Mouse (Mus musculus): Measurements from ENCODE around the gene Dhh. TPM values are rescaled to one million over a fixed set of nuclear protein-coding genes. Genes with fewer than 3 reads are reported as not detected.
A peak's percentile ranks its signal among the peaks of the same experiment; 100 is the strongest.

Dhh gene
- polyA plus RNA-seq, 1 experiment from 2014 or later, result 1.1 TPM

GRCm38 (mm10) chr15:98914903-98915302 is 16.6 kb upstream of the Dhh start:
- WGBS, result 91% methylated on average over 6 of the region's 6 CpGs
- no peak overlapping the region for H3K4me2 ChIP-seq (ENCODE audit: low read length)
- H3K36me3 ChIP-seq (ENCODE audit: control insufficient read depth, insufficient read depth, low read length), result peaks cover 49% of the 10 kb centered on the region
- H3K27ac ChIP-seq (replicated peaks in 1 of 2; ENCODE audit: control insufficient read depth in 1 of 2, insufficient read depth in 1 of 2, low read depth in 2 of 2, low read length in 2 of 2), result no peak overlapping the region
- H3K9ac ChIP-seq (ENCODE audit: low read length), result no peak overlapping the region
- ATAC-seq (ENCODE audit: insufficient number of reproducible peaks, insufficient read depth, low FRiP score, low read depth), result no peak
- peaks cover 0 to 20% of the 10 kb centered on the region in 2 experiments for H3K4me1 ChIP-seq (ENCODE audit: control insufficient read depth in 2 of 2, insufficient read depth in 2 of 2, low read length in 2 of 2)
- H3K27me3 ChIP-seq (ENCODE audit: control insufficient read depth, insufficient read depth, low read length), result no peaks in the 10 kb centered on the region
- H3K9me3 ChIP-seq (ENCODE audit: control insufficient read depth, low read length), result no peaks in the 10 kb centered on the region
- no peak overlapping the region for H3K4me3 ChIP-seq (ENCODE audit: control insufficient read depth in 1 of 2, insufficient read depth in 1 of 2, low read depth in 1 of 2, low read length in 2 of 2)

- H3K27ac ChIP-seq (replicated peaks in 1 of 2; ENCODE audit: control insufficient read depth in 1 of 2, insufficient read depth in 1 of 2, low read depth in 2 of 2, low read length in 2 of 2), result no peak overlapping the region
- H3K36me3 ChIP-seq (ENCODE audit: control insufficient read depth, insufficient read depth, low read length), result peaks cover 65% of the 10 kb centered on the region
- H3K9ac ChIP-seq (ENCODE audit: low read length), result no peak overlapping the region
- H3K4me3 ChIP-seq (ENCODE audit: control insufficient read depth in 1 of 2, insufficient read depth in 1 of 2, low read depth in 1 of 2, low read length in 2 of 2), result no peak overlapping the region
- 32% methylated on average over 10 of the region's 10 CpGs for WGBS
- no peak overlapping the region for H3K4me2 ChIP-seq (ENCODE audit: low read length)
- no peaks in the 10 kb centered on the region for H3K4me1 ChIP-seq (ENCODE audit: control insufficient read depth in 2 of 2, insufficient read depth in 2 of 2, low read length in 2 of 2)
- no peak for ATAC-seq (ENCODE audit: insufficient number of reproducible peaks, insufficient read depth, low FRiP score, low read depth)
- no peaks in the 10 kb centered on the region for H3K9me3 ChIP-seq (ENCODE audit: control insufficient read depth, low read length)
- H3K27me3 ChIP-seq (ENCODE audit: control insufficient read depth, insufficient read depth, low read length), result no peaks in the 10 kb centered on the region
Measured at GRCm38 (mm10) chr15:98904692-98905091, 6.4 kb upstream of the Dhh start.

GRCm38 (mm10) chr15:98902600-98902999 is 4.3 kb upstream of the Dhh start:
- Histone ChIP-seq H3K9me3 (ENCODE audit: control insufficient read depth, low read length) (no peaks in the 10 kb centered on the region), H3K27me3 (ENCODE audit: control insufficient read depth, insufficient read depth, low read length) (peaks cover 17% of the 10 kb centered on the region), H3K9ac (ENCODE audit: low read length) (no peak overlapping the region), H3K4me2 (ENCODE audit: low read length) (no peak overlapping the region), H3K4me3 (ENCODE audit: control insufficient read depth in 1 of 2, insufficient read depth in 1 of 2, low read depth in 1 of 2, low read length in 2 of 2) (no peak overlapping the region), H3K27ac (replicated peaks in 1 of 2; ENCODE audit: control insufficient read depth in 1 of 2, insufficient read depth in 1 of 2, low read depth in 2 of 2, low read length in 2 of 2) (no peak overlapping the region), H3K36me3 (ENCODE audit: control insufficient read depth, insufficient read depth, low read length) (peaks cover 44% of the 10 kb centered on the region), H3K4me1 (ENCODE audit: control insufficient read depth in 2 of 2, insufficient read depth in 2 of 2, low read length in 2 of 2) (peaks cover 4 to 9% of the 10 kb centered on the region in 2 experiments; a peak in 3 of 4 replicates)
- WGBS, result 76% methylated on average over 2 of the region's 2 CpGs
- no peak for ATAC-seq (ENCODE audit: insufficient number of reproducible peaks, insufficient read depth, low FRiP score, low read depth)

DNA sequence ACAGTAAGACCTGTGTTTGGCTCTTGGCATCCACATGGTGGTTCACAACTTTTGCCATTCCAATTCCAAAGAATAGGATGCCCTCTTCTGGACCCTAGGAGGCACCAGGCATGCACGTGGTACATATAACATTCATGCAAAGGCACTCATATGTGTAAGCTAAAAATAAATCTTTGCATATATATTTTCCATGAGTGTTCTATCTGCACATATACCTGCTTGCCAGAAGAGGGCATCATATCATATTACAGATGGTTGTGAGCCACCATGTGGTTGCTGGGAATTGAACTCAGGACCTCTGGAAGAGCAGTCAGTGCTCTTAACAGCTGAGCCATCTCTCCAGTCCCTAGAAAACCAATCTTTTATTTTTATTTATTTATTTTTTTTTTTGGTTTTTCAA is 3.2 kb upstream of the Dhh start:
- Histone ChIP-seq H3K4me2 (ENCODE audit: low read length) (no peak overlapping the region), H3K4me3 (ENCODE audit: control insufficient read depth in 1 of 2, insufficient read depth in 1 of 2, low read depth in 1 of 2, low read length in 2 of 2) (no peak overlapping the region), H3K4me1 (ENCODE audit: control insufficient read depth in 2 of 2, insufficient read depth in 2 of 2, low read length in 2 of 2) (peaks cover 5 to 18% of the 10 kb centered on the region in 2 experiments; a peak in 3 of 4 replicates), H3K27ac (replicated peaks in 1 of 2; ENCODE audit: control insufficient read depth in 1 of 2, insufficient read depth in 1 of 2, low read depth in 2 of 2, low read length in 2 of 2) (no peak overlapping the region), H3K9ac (ENCODE audit: low read length) (no peak overlapping the region), H3K27me3 (ENCODE audit: control insufficient read depth, insufficient read depth, low read length) (peaks cover 27% of the 10 kb centered on the region), H3K36me3 (ENCODE audit: control insufficient read depth, insufficient read depth, low read length) (peaks cover 34% of the 10 kb centered on the region), H3K9me3 (ENCODE audit: control insufficient read depth, low read length) (no peaks in the 10 kb centered on the region)
- WGBS, result 64% methylated on average over 1 of the region's 1 CpGs
- no peak for ATAC-seq (ENCODE audit: insufficient number of reproducible peaks, insufficient read depth, low FRiP score, low read depth)

GRCm38 (mm10) chr15:98897495-98897894 is 845 bp downstream of the Dhh start:
- Histone ChIP-seq H3K27me3 (ENCODE audit: control insufficient read depth, insufficient read depth, low read length) (peaks cover 60% of the 10 kb centered on the region), H3K4me3 (ENCODE audit: control insufficient read depth in 1 of 2, insufficient read depth in 1 of 2, low read depth in 1 of 2, low read length in 2 of 2) (peak overlapping the region in 1 of 2 experiments; percentile 37; a peak in 2 of 4 replicates), H3K36me3 (ENCODE audit: control insufficient read depth, insufficient read depth, low read length) (no peaks in the 10 kb centered on the region), H3K4me1 (ENCODE audit: control insufficient read depth in 2 of 2, insufficient read depth in 2 of 2, low read length in 2 of 2) (peaks cover 21 to 44% of the 10 kb centered on the region in 2 experiments), H3K9me3 (ENCODE audit: control insufficient read depth, low read length) (no peaks in the 10 kb centered on the region), H3K4me2 (ENCODE audit: low read length) (peak overlapping the region; percentile 73), H3K9ac (ENCODE audit: low read length) (0 out of 2 replicates have a peak overlapping the region, but pooled peaks have one; percentile 56), H3K27ac (replicated peaks in 1 of 2; ENCODE audit: control insufficient read depth in 1 of 2, insufficient read depth in 1 of 2, low read depth in 2 of 2, low read length in 2 of 2) (no peak overlapping the region)
- WGBS, result 4% methylated on average over 10 of the region's 10 CpGs
- 0 out of 2 replicates have a peak, but pooled peaks have one; percentile 37 for ATAC-seq (ENCODE audit: insufficient number of reproducible peaks, insufficient read depth, low FRiP score, low read depth)

- peak overlapping the region; percentile 70 for H3K9ac ChIP-seq (ENCODE audit: low read length)
Measured at GRCm38 (mm10) chr15:98895635-98896589, 2.4 kb downstream of the Dhh start.

DNA sequence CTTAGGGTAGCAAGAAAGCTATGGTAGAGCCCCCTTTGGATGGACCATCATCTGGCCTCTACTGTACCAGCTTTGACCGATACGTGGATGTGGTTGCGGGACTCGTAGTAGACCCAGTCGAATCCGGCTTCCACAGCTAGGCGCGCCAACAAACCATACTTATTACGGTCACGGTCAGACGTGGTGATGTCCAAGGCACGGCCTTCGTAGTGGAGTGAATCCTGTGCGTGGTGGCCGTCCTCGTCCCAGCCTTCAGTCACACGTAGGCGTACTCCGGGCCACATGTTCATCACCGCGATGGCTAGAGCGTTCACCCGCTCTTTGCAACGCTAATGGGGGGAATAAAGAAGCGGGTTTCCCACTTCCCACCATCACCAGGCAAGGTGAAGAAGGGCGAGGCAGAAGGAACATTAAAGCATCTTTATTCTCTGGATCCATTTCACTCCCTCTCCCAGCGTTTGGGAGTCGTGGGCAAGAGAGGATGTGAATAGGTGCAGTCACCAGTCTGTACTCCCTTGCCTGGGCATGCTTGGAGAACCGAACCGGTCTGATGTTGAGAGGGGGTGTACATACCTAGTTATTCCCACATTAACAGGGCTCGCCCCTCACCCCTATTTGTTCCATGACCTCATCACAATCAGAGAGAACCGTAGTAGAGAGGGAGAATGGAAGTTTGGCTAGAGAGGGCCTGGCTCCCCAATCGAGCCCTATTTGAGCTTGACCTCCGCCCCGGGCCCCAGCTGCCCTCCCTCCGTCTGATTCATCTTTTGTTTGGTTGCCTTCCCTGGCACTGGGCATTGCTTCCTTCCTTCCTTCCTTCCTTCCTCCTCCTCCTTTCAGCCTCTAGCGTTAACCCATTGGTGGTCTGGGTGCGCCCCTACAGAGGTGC is 3.4 kb downstream of the Dhh start:
- Histone ChIP-seq H3K4me3 (ENCODE audit: control insufficient read depth in 1 of 2, insufficient read depth in 1 of 2, low read depth in 1 of 2, low read length in 2 of 2) (peak overlapping the region; percentile 49 to 52), H3K4me2 (ENCODE audit: low read length) (peak overlapping the region; percentile 99), H3K4me1 (ENCODE audit: control insufficient read depth in 2 of 2, insufficient read depth in 2 of 2, low read length in 2 of 2) (peaks cover 21 to 44% of the 10 kb centered on the region in 2 experiments), H3K27me3 (ENCODE audit: control insufficient read depth, insufficient read depth, low read length) (peaks cover 60% of the 10 kb centered on the region), H3K9me3 (ENCODE audit: control insufficient read depth, low read length) (no peaks in the 10 kb centered on the region), H3K27ac (replicated peaks in 1 of 2; ENCODE audit: control insufficient read depth in 1 of 2, insufficient read depth in 1 of 2, low read depth in 2 of 2, low read length in 2 of 2) (peak overlapping the region in 1 of 2 experiments; percentile 30; a peak in 1 of 4 replicates), H3K9ac (ENCODE audit: low read length) (peak overlapping the region; percentile 70), H3K36me3 (ENCODE audit: control insufficient read depth, insufficient read depth, low read length) (no peaks in the 10 kb centered on the region)
- 9% methylated on average over 38 of the region's 38 CpGs for WGBS
- ATAC-seq (ENCODE audit: insufficient number of reproducible peaks, insufficient read depth, low FRiP score, low read depth), result no peak

More at GRCm38 (mm10) chr15:98895635-98896589, 2.4 kb downstream of the Dhh start:
- Histone ChIP-seq H3K4me1 (ENCODE audit: control insufficient read depth in 2 of 2, insufficient read depth in 2 of 2, low read length in 2 of 2) (peaks cover 21 to 44% of the 10 kb centered on the region in 2 experiments), H3K27ac (replicated peaks in 1 of 2; ENCODE audit: control insufficient read depth in 1 of 2, insufficient read depth in 1 of 2, low read depth in 2 of 2, low read length in 2 of 2) (peak overlapping the region; percentile 8 to 30; a peak in 1 of 4 replicates), H3K4me3 (ENCODE audit: control insufficient read depth in 1 of 2, insufficient read depth in 1 of 2, low read depth in 1 of 2, low read length in 2 of 2) (peak overlapping the region; percentile 37 to 39), H3K27me3 (ENCODE audit: control insufficient read depth, insufficient read depth, low read length) (peaks cover 60% of the 10 kb centered on the region), H3K9me3 (ENCODE audit: control insufficient read depth, low read length) (no peaks in the 10 kb centered on the region), H3K4me2 (ENCODE audit: low read length) (peak overlapping the region; percentile 99), H3K36me3 (ENCODE audit: control insufficient read depth, insufficient read depth, low read length) (no peaks in the 10 kb centered on the region)
- 3% methylated on average over 39 of the region's 41 CpGs for WGBS
- ATAC-seq (ENCODE audit: insufficient number of reproducible peaks, insufficient read depth, low FRiP score, low read depth), result 0 out of 2 replicates have a peak, but pooled peaks have one; percentile 18

All from heart, embryonic 14.5 days (tissue).